Mouse (Mus musculus) T-helper 1 cell (primary cell): Measurements from ENCODE around the gene Pphln1.

Experiments used
- in situ Hi-C: fragments of 300-600 bp; cut with MboI, MseI; formaldehyde crosslinking; loops from one replicate; pipeline ENCODE4 v1.15.1; 2025; ENCODE audit warnings: high pct_unique_total_duplicates

Pphln1 gene

DNA sequence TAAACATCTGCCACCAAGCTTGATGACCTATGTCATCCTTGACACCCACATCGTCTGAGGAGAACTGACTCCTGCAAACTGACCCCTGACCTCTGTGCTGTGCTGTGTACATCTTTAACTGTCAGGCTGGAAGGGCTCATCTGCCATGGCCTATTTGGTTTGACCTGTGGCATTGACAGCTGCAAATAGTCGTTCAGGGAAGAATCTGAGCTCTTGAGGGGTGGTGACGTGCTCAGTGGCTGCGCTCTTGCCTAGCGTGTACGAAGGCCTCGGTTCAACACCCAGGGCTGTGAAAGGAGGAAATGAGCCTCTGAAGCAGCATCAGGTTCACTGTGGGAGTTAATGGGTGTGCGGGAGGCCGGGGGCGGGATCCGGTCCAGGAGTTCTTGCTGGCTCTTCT lies 35.7 kb downstream of the Pphln1 start:
- in situ Hi-C loops, result no loop called here

GRCm38 (mm10) chr15:93435998-93436397 lies 37.8 kb downstream of the Pphln1 start:
- in situ Hi-C loops, result no loop called here

DNA sequence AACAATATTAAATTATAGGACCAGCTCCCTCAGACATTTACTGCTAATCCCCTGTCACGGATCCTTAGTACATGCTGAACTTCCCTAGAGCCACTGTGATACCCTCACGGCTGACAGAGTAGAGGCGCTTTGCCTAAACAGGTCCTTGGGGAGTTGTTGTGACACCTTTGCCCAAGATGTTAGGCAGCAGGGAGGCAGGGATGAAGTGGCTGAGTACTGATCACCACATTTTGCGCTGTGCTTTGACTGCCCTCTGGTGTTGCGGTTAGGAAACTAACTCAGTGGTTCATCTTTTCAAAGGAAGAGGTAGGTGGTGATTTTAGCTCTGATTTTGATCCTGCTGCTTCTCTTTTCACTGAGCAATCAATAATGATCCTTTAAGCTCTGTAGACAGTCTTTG lies 40.5 kb downstream of the Pphln1 start:
- in situ Hi-C loops, result no loop called here

- in situ Hi-C loops, result loop anchor here (10.0 kb wide), 1 partner anchor 133 kb away; no protein-coding TSS in a partner anchor
These were observed 44.1 kb downstream of the Pphln1 start for GRCm38 (mm10) chr15:93442271-93442670.

DNA sequence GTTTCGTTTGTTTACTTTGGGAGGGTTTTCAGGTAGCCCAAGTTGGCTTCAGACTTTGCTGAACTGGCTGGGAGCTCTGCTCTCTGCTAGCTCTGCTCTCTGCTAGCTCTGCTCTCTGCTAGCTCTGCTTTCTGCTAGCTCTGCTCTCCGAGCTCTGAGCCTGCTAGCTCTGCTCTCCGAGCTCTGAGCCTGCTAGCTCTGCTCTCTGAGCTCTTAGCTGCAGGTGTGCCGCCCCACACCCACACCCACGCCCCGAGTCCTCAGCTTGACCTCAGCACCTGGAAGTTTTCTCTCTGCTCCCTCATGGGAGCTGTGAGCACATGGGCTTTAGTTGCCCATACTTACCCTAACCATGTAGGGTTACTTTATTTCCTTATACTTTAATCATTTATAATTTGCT lies 45.5 kb downstream of the Pphln1 start:
- in situ Hi-C loops, result loop anchor here (10.0 kb wide), 1 partner anchor 131 kb away; no protein-coding TSS in a partner anchor

GRCm38 (mm10) chr15:93448862-93449261 lies 50.7 kb downstream of the Pphln1 start:
- in situ Hi-C loops, result loop anchor here (10.0 kb wide), 1 partner anchor 126 kb away; no protein-coding TSS in a partner anchor

GRCm38 (mm10) chr15:93453296-93453695 lies 55.1 kb downstream of the Pphln1 start:
- in situ Hi-C loops, result no loop called here

DNA sequence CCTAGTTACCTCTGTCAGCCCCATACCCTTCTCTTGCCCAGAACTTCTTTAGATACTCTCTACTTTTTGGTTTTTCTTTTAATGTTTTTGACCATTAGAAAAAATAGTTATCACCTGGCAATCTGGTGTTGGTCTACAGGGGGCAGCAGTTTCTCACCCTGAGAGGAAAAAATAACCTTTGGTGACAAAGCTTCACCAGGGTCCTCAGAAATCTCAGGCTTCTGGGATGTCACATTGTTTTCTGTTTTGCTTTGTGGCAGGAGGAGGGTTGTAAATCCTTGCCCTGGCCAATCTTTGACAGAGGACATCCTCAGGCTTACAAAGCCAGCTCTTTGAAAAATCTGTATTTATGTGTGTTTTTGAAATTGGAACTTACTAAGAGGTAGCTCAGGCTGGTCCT lies 57.9 kb downstream of the Pphln1 start:
- in situ Hi-C loops, result no loop called here

DNA sequence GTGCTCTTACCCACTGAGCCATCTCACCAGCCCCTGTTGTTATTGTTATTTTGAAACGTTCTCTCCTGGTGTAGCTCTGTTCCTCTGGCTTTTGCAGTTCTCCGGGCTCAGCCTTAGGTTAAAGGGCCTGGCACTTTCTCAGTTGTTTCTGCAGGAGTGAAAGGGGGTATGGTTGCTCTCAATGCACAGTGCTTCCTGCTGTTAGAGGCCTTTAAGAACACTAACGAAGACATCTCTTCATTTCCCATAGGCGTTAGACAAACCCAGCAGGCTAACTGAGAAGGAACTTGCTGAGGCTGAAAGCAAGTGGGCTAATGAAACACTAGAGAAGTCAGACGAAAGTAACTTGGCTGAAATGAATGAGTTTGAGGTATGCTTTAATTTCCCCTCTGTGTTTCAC lies 61.3 kb downstream of the Pphln1 start:
- in situ Hi-C loops, result no loop called here

GRCm38 (mm10) chr15:93461066-93461465 lies 62.9 kb downstream of the Pphln1 start:
- in situ Hi-C loops, result no loop called here

DNA sequence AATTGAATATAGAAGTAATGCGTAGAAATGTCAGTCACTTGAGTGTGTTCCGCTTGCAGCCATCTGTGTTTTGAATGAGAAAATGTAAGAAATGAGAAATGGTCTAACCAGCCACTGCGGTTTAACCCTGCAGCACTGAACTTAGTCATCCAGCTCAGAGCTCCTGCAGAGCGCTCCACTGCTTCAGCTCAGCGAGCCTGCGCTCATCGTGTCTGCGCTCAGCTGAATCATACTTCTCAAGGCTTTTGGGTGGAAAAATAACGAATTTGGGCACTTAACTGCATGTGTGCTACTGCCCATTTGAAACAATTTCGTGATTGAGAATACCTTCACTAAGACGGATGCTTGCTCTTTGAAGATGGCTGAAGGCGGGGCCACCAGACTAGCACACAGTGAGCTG lies 73.5 kb downstream of the Pphln1 start:
- in situ Hi-C loops, result loop anchor here (5.0 kb wide), 1 partner anchor 89 kb away; no protein-coding TSS in a partner anchor

GRCm38 (mm10) chr15:93472089-93472488 lies 73.9 kb downstream of the Pphln1 start:
- in situ Hi-C loops, result loop anchor here (5.0 kb wide), 1 partner anchor 90 kb away; no protein-coding TSS in a partner anchor

- in situ Hi-C loops, result loop anchor here (5.0 kb wide), 1 partner anchor 92 kb away; no protein-coding TSS in a partner anchor
These were observed 76.1 kb downstream of the Pphln1 start for GRCm38 (mm10) chr15:93474277-93474676.

DNA sequence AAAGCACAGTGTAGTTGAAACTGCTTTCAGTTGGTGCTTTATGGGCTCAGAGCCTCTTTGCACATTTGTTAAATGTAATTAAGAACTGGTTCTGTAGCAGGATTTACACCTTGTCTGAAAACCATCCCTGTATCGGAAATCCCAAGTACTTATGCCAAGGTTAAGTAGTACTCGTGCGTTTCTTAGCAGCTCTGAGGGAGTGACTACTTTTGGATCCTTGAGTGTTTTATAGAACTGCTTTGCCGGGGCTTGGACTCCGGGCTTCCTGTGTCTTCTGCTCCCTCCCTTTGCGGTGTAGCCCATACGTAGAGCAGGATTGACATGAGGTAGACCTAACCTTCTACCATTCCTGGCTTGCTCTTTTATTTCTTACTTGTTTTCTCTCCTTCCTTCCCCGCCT lies 77.5 kb downstream of the Pphln1 start:
- in situ Hi-C loops, result no loop called here

DNA sequence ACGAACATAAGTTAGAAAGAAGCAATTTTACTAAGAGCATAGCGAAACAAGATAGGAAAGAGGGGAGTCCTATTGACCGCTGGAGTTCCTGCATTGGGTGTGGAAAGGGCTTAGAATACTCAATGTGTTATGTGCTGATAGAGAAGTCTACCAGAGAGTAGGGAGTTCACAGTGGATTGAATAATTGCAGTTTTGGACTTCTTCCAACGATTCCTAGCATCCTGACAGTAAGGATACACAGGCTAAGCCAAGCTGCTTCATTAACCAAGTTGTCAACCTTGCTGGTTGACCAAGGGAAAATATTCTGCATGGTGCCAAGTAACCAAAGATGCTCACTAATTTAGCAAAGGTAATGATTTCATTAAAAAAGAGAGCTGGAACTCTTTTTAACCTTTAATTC lies 79.6 kb downstream of the Pphln1 start:
- in situ Hi-C loops, result no loop called here

- in situ Hi-C loops, result no loop called here
These were observed 80.5 kb downstream of the Pphln1 start for GRCm38 (mm10) chr15:93478676-93479075.

GRCm38 (mm10) chr15:93479445-93479844 lies 81.3 kb downstream of the Pphln1 start:
- in situ Hi-C loops, result no loop called here

DNA sequence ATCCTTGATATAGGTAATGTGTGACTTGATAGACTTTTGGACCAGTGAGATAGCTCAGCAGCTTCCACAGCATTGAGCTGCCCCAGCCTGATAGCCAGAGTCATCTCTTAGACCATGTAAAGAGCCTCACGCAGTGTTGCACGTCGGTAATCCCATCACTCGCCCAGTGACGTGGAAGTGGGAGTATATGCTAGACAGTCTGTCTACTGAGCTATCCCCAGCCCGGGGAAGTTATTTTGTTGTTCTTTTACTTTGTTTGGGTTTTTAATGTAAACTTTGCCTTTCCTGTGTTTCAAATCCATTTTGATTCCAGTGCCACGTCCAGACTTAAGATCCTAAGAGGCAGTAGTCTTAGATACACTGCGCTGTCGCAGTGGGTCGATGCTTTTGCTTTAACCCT lies 83.0 kb downstream of the Pphln1 start:
- in situ Hi-C loops, result loop anchor here (5.0 kb wide), 1 partner anchor 51 kb away; no protein-coding TSS in a partner anchor

DNA sequence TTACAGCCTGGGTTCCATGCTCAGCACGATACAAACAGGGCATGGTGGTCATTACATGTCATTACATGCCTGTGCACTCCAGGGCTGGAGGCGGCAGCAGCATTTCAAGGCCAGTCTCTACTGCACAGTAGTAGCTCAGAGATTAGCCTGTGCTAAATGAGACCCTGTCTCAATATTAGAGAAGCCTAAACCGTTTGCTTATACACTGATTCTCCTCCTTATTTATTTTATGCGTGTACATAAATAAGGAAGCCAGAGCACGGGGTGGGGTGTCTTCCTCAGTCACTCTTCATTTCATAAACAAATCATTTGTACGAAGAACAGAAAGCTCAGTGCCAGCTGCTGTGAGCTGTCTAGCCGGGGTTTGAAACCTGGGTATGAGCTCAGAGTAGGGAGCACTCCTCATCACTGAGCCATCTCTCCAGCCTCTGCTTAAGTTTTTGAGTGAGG lies 86.1 kb downstream of the Pphln1 start:
- in situ Hi-C loops, result loop anchor here (5.0 kb wide), 1 partner anchor 48 kb away; no protein-coding TSS in a partner anchor

GRCm38 (mm10) chr15:93485252-93485651 lies 87.1 kb downstream of the Pphln1 start:
- in situ Hi-C loops, result no loop called here

DNA sequence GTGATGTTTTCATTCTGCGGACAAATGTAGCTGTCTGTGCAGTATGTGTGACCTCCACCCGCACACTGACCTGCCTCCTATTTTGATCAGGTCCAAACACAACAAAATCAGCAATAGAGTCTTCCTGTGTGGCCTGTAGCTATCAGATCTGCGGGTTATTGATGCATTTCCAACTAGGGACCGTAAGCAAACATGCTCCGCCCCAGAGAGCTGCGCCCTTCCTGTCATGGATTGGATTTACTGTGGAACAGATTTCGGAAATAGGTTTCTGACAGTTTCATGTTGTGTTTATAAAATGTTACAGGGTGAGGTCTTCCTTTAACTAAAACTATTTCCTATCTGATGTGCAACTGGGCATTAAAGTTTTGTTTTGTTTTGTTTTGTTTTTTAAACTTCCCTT lies 87.9 kb downstream of the Pphln1 start:
- in situ Hi-C loops, result no loop called here

DNA sequence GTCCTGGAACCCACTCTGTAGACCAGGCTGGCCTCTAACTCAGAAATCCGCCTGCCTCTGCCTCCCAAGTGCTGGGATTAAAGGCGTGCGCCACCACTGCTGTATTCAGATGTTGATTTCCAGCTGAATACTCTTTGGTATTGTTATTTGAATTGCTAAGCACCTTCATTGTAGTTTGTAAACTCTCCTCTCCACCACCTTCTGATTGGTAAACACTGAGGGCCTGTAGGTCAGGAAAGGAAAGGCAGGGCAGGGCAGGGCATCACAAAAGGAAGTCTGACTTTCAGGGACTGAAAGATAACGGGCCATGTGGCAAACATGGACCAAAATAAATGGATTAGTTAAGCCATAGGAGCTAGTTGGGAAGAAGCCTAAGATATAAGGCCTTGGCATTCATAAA lies 91.4 kb downstream of the Pphln1 start:
- in situ Hi-C loops, result no loop called here

DNA sequence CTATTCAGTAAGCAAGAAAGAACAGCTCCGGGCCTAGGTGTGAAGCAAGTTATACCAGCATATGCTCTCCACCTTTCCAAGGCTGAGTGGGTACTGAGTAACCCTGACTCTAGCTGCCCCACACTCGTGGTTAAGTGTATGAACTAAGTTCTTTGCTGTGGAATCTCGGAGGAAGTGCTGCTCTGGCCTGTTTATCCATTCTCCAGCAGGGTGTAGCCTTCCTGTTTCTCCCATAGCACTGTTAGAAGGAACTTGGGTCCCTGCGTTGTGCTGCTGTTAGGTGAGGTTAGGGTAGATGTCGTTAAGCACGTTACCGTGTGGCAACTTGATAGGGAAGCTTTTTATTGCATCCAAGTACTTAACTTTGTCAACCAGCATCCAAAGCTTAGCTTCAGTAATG lies 96.5 kb downstream of the Pphln1 start:
- in situ Hi-C loops, result no loop called here

- in situ Hi-C loops, result no loop called here
These were observed 101.7 kb downstream of the Pphln1 start for GRCm38 (mm10) chr15:93499866-93500265.
